Mouse (Mus musculus) forebrain, embryonic 16.5 days (tissue): ENCODE measurements at regions not wholly inside any gene's neighbourhood (a gene's known extent, or its start where the extent isn't known, plus 50 kb on each side); places are given as distances from the start of the nearest gene placed in this dataset.

ENCODE experiments used
- ATAC-seq: fragments of 200-750 bp; cut with Nextera tagmentation; 2 replicates; pipeline ENCODE4 v1.8.0; 2017; ENCODE audit warnings: mild to moderate bottlenecking, moderate library complexity
- H3K27ac ChIP-seq: fragments of 300-500 bp; sonication (generic); 2 replicates; pipeline ENCODE4 v1.5.1; 2014; ENCODE audit warnings: low read length, control low read depth
- H3K27me3 ChIP-seq: fragments of 300-500 bp; sonication (generic); replicated peaks from 2 replicates; pipeline ENCODE4 v1.6.1; 2014; ENCODE audit warnings: low read length; ENCODE audit not compliant: control insufficient read depth, insufficient read depth
- H3K36me3 ChIP-seq: fragments of 300-500 bp; sonication (generic); 2 replicates; pipeline ENCODE4 v1.6.1; 2014; ENCODE audit not compliant: control insufficient read depth, insufficient read depth
- H3K4me1 ChIP-seq: fragments of 300-500 bp; sonication (generic); replicated peaks from 2 replicates; pipeline ENCODE4 v1.6.1; 2014; ENCODE audit warnings: low read length; ENCODE audit not compliant: control insufficient read depth, insufficient read depth
- H3K4me2 ChIP-seq: fragments of 300-500 bp; sonication (generic); 2 replicates; pipeline ENCODE4 v1.6.1; 2014; ENCODE audit warnings: mild to moderate bottlenecking, low read length, control low read depth
- H3K4me3 ChIP-seq: fragments of 300-500 bp; sonication (generic); replicated peaks from 2 replicates; pipeline ENCODE4 v1.5.1; 2014; ENCODE audit warnings: mild to moderate bottlenecking, low read length, control low read depth
- H3K9ac ChIP-seq: fragments of 300-500 bp; sonication (generic); replicated peaks from 2 replicates; pipeline ENCODE4 v1.6.1; 2014; ENCODE audit warnings: low read depth, low read length, control low read depth
- H3K9me3 ChIP-seq: fragments of 300-500 bp; sonication (generic); 2 replicates; pipeline ENCODE4 v1.6.1; 2016; ENCODE audit warnings: low read length; ENCODE audit not compliant: control insufficient read depth
- WGBS: fragments of 180-500 bp; shearing (Covaris S2); extraction: QIAGEN DNeasy Blood & Tissue Kit; methylation state at CpG from one replicate; pipeline ENCODE4 v1.1.7; 2014; 5-methylcytosine and 5-hydroxymethylcytosine counted together

GRCm38 (mm10) chr10:48149875-48150274 is 1638.7 kb downstream of the Grik2 start:
- no peak for ATAC-seq
- Histone ChIP-seq H3K9me3 (no peaks in the 10 kb centered on the region), H3K9ac (no peak overlapping the region), H3K4me1 (no peaks in the 10 kb centered on the region), H3K27me3 (no peaks in the 10 kb centered on the region), H3K27ac (no peak overlapping the region), H3K4me3 (no peak overlapping the region), H3K36me3 (no peaks in the 10 kb centered on the region), H3K4me2 (no peak overlapping the region)
- 89% methylated on average over 2 of the region's 2 CpGs for WGBS

GRCm38 (mm10) chr10:48135708-48136107 is 1652.9 kb downstream of the Grik2 start:
- no peaks in the 10 kb centered on the region for H3K27me3 ChIP-seq
- no peak overlapping the region for H3K4me3 ChIP-seq
- H3K9ac ChIP-seq = no peak overlapping the region
- no peak overlapping the region for H3K27ac ChIP-seq
- 12% methylated on average over 1 of the region's 1 CpGs for WGBS
- no peak overlapping the region for H3K4me2 ChIP-seq
- ATAC-seq = peak; percentile 76
- H3K9me3 ChIP-seq = no peaks in the 10 kb centered on the region
- no peaks in the 10 kb centered on the region for H3K4me1 ChIP-seq
- H3K36me3 ChIP-seq = no peaks in the 10 kb centered on the region
